18 mouse cellular contexts compared by ENCODE assay signal in the genomic region with DNA sequence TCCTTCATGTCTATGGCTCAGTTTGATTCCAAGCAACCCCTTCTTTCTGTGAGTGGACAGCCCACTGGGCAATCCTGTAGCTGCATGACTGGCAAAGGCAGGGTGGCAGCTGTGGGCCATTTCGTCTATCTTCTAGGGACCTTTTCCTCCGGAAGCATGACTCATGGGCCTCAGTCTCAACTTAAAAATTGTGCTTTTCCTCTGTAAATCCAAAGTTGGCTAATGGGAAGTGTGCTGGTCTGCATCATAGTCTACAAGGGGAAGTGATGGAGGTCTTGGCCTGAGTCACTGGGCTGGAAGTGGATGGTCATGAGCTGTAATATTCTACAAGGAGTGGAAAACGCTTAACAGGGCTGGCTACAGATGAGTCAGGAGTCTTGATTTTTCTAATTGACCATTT. TPM values are rescaled to one million over a fixed set of nuclear protein-coding genes. Genes with fewer than 3 reads are reported as not detected.
DNase-seq lines count a peak whose midpoint lies in the region; ATAC-seq and TF ChIP-seq lines count a peak whose summit lies in the region.
"Had no signal": no experiment of that assay in that cellular context is flagged by ENCODE, and none has a peak within 500 bp of the region (broad histone marks: within the 10 kb centered on the region; RNA-seq: fewer than 3 reads in every experiment).

No protein-coding gene starts in this region.

- H3K36me3 ChIP-seq in liver, postnatal 0 days (replicated peaks; ENCODE audit: insufficient read depth, low read length): no peaks in the 10 kb centered on the region
- H3K36me3 ChIP-seq in heart, embryonic 16.5 days (ENCODE audit: control insufficient read depth, insufficient read depth): no peaks in the 10 kb centered on the region
- no peaks in the 10 kb centered on the region for H3K36me3 ChIP-seq in forebrain, embryonic 15.5 days
- H3K36me3 ChIP-seq: heart, embryonic 13.5 days; hindbrain, embryonic 15.5 days; liver, embryonic 15.5 days had no signal

- peak; percentile 45 for DNase-seq in gastrocnemius, adult 18-20 months (ENCODE audit: low spot score)
- DNase-seq in gastrocnemius, postnatal 4 days (ENCODE audit: low spot score in 2 of 2): no peak
- DNase-seq in liver, postnatal 0 days: no peak
- no peak for DNase-seq in liver
- DNase-seq in cerebellum, adult 2 months: no peak
- DNase-seq: B cell, adult 2 months; cerebellum, adult 18-20 months; left cerebral cortex, postnatal 4 days; retina, postnatal 1 day had no signal

- peak; percentile 35 for ATAC-seq in liver, postnatal 0 days
- no peak for ATAC-seq in heart, embryonic 16.5 days (replicated peaks; ENCODE audit: extremely low read depth, insufficient read depth, low FRiP score)
- ATAC-seq in megakaryocyte, adult 5-6 weeks (ENCODE audit: poor library complexity, severe bottlenecking): peak; percentile 64
- ATAC-seq in forebrain, embryonic 15.5 days (replicated peaks): no peak

- H3K4me1 ChIP-seq in liver, postnatal 0 days (ENCODE audit: insufficient read depth): peaks cover 9% of the 10 kb centered on the region
- H3K4me1 ChIP-seq in heart, embryonic 16.5 days (ENCODE audit: control insufficient read depth, insufficient read depth, low read length): no peaks in the 10 kb centered on the region
- no peaks in the 10 kb centered on the region; the same call in 1 of the 2 replicates for H3K4me1 ChIP-seq in forebrain, embryonic 15.5 days
- no peaks in the 10 kb centered on the region for H3K4me1 ChIP-seq in cerebellum, adult 2 months (ENCODE audit: control insufficient read depth, insufficient read depth, low read length)
- H3K4me1 ChIP-seq: hindbrain, embryonic 15.5 days had no signal

- H3K9ac ChIP-seq in liver, postnatal 0 days (replicated peaks): no peak overlapping the region
- no peak overlapping the region for H3K9ac ChIP-seq in heart, embryonic 16.5 days (ENCODE audit: low read length)
- no peak overlapping the region for H3K9ac ChIP-seq in forebrain, embryonic 15.5 days (replicated peaks)
- H3K9ac ChIP-seq: heart, embryonic 13.5 days; hindbrain, embryonic 15.5 days; liver, embryonic 15.5 days had no signal

- H3K27ac ChIP-seq in liver, postnatal 0 days (ENCODE audit: low read depth): no peak overlapping the region
- peak overlapping the region; percentile 38; the same call in 1 of the 2 replicates for H3K27ac ChIP-seq in heart, embryonic 16.5 days (ENCODE audit: low read length)
- H3K27ac ChIP-seq in forebrain, embryonic 15.5 days (replicated peaks): no peak overlapping the region
- no peak overlapping the region for H3K27ac ChIP-seq in cerebellum, adult 2 months (ENCODE audit: insufficient read depth, low read length)
- H3K27ac ChIP-seq: heart, embryonic 13.5 days; hindbrain, embryonic 15.5 days; kidney, postnatal 0 days; liver, embryonic 15.5 days had no signal

- TF ChIP-seq CTCF in liver, postnatal 0 days (IDR thresholded peaks at IDR 0.05; ENCODE audit: low read depth): no peak
- no peak for TF ChIP-seq CTCF in cerebellum, adult 2 months (IDR thresholded peaks at IDR 0.05; ENCODE audit: borderline replicate concordance, insufficient read depth, low read depth, low read length)

- H3K4me2 ChIP-seq in liver, postnatal 0 days (ENCODE audit: low read depth, low read length): no peak overlapping the region
- no peak overlapping the region for H3K4me2 ChIP-seq in heart, embryonic 16.5 days (ENCODE audit: low read depth, low read length)
- no peak overlapping the region for H3K4me2 ChIP-seq in forebrain, embryonic 15.5 days (replicated peaks)
- H3K4me2 ChIP-seq: heart, embryonic 13.5 days; hindbrain, embryonic 15.5 days; liver, embryonic 15.5 days had no signal

- TF ChIP-seq POLR2A in cerebellum, adult 2 months (IDR thresholded peaks at IDR 0.05; ENCODE audit: borderline replicate concordance, insufficient read depth, low read length): no peak

- TF ChIP-seq EP300 in liver, postnatal 0 days (IDR thresholded peaks at IDR 0.05; ENCODE audit: low read depth): peak; percentile 74

- H3K27me3 ChIP-seq in liver, postnatal 0 days (ENCODE audit: insufficient read depth, low read length): no peaks in the 10 kb centered on the region
- H3K27me3 ChIP-seq in heart, embryonic 16.5 days (ENCODE audit: control insufficient read depth, insufficient read depth, low read length): no peaks in the 10 kb centered on the region
- H3K27me3 ChIP-seq in forebrain, embryonic 15.5 days: no peaks in the 10 kb centered on the region
- no peaks in the 10 kb centered on the region for H3K27me3 ChIP-seq in cerebellum, adult 2 months (ENCODE audit: control insufficient read depth, insufficient read depth, low read length)
- H3K27me3 ChIP-seq: heart, embryonic 13.5 days; hindbrain, embryonic 15.5 days; liver, embryonic 15.5 days had no signal

- no peak overlapping the region for H3K4me3 ChIP-seq in liver, postnatal 0 days (ENCODE audit: low read depth, low read length)
- no peak overlapping the region for H3K4me3 ChIP-seq in heart, embryonic 16.5 days (ENCODE audit: low read length)
- H3K4me3 ChIP-seq in forebrain, embryonic 15.5 days: no peak overlapping the region
- H3K4me3 ChIP-seq in cerebellum, adult 2 months (replicated peaks; ENCODE audit: insufficient read depth, low read depth, low read length): no peak overlapping the region
- H3K4me3 ChIP-seq: erythroblast, embryonic 14.5 days; heart, embryonic 13.5 days; hindbrain, embryonic 15.5 days; liver, embryonic 15.5 days; megakaryocyte, embryonic 14.5 days had no signal

- no peaks in the 10 kb centered on the region for H3K9me3 ChIP-seq in liver, postnatal 0 days (ENCODE audit: low read length)
- H3K9me3 ChIP-seq in heart, embryonic 16.5 days (replicated peaks; ENCODE audit: control insufficient read depth, low read length): no peaks in the 10 kb centered on the region
- H3K9me3 ChIP-seq in forebrain, embryonic 15.5 days: no peaks in the 10 kb centered on the region
- H3K9me3 ChIP-seq: heart, embryonic 13.5 days; hindbrain, embryonic 15.5 days; liver, embryonic 15.5 days; megakaryocyte, embryonic 14.5 days had no signal

- WGBS in liver, postnatal 0 days (ENCODE audit: insufficient replicate concordance): 52% methylated on average over 3 of the region's 3 CpGs
- WGBS in heart, embryonic 16.5 days: 74% methylated on average over 3 of the region's 3 CpGs
- 90% methylated on average over 3 of the region's 3 CpGs for WGBS in forebrain, embryonic 15.5 days
- WGBS in cerebellum, adult 2 months: 85% methylated on average over 3 of the region's 3 CpGs

RNA-seq across cellular contexts. Expression of gene Sash1, which starts 15.5 kb away (rescaled TPM):
- 10 to 100 TPM; 12.3 to 15.8 TPM for total RNA-seq in gastrocnemius, adult 18-20 months (2021)
- 10 to 100 TPM; 61.2 to 71.6 TPM for total RNA-seq in gastrocnemius, postnatal 4 days (2021)
- 1.9 and 2.2 TPM in 2 replicates for polyA plus RNA-seq in liver, postnatal 0 days (2015; fragmentation: Nextera tagmentation; extraction: Ambion mirVana)
- 2.6 and 3.8 TPM in 2 replicates for polyA plus RNA-seq in heart, embryonic 16.5 days (2015; fragmentation: Nextera tagmentation; extraction: Ambion mirVana)
- 5.6 and 6.3 TPM in 2 replicates for total RNA-seq in megakaryocyte, adult 5-6 weeks (2015)
- 4.1 and 5.3 TPM in 2 replicates for total RNA-seq in megakaryocyte, adult 5-6 weeks (2017)
- 1.7 TPM in 2 replicates for polyA plus RNA-seq in forebrain, embryonic 15.5 days (2015; fragmentation: Nextera tagmentation; extraction: Ambion mirVana)
- polyA plus RNA-seq in cerebellum, adult 2 months (2012; rRNA removed): 26.1 and 28.0 TPM in 2 replicates

Comparison
In these comparisons a context has a peak if more than half of its experiments do, and no peak if none do; other contexts are left out.
1. ATAC-seq: peak in liver, postnatal 0 days (single experiment) and megakaryocyte, adult 5-6 weeks (single experiment); none in heart, embryonic 16.5 days (single experiment) and forebrain, embryonic 15.5 days (single experiment).